Mouse (Mus musculus): ENCODE data around the gene Gm20388.

The Gm20388 gene

GRCm38 (mm10) chr8:122712411-122713156 is 2801.9 kb downstream of the Gm20388 start:
- no peak for DNase-seq (ENCODE audit: extremely low read depth, insufficient read length, low spot score)

- no peak for DNase-seq (ENCODE audit: extremely low read depth, insufficient read length, low spot score)
Observed at GRCm38 (mm10) chr8:122713157-122713518, 2802.5 kb downstream of the Gm20388 start.

- peak; percentile 35 for DNase-seq (ENCODE audit: extremely low read depth, insufficient read length, low spot score)
Observed at GRCm38 (mm10) chr8:122716566-122716965, 2805.9 kb downstream of the Gm20388 start.

GRCm38 (mm10) chr8:122717869-122718509 is 2807.3 kb downstream of the Gm20388 start:
- no peak for DNase-seq (ENCODE audit: extremely low read depth, insufficient read length, low spot score)

- no peak for DNase-seq (ENCODE audit: extremely low read depth, insufficient read length, low spot score)
Observed at GRCm38 (mm10) chr8:122718711-122719499, 2808.3 kb downstream of the Gm20388 start.

GRCm38 (mm10) chr8:122719500-122720065 is 2808.9 kb downstream of the Gm20388 start:
- no peak for DNase-seq (ENCODE audit: extremely low read depth, insufficient read length, low spot score)

GRCm38 (mm10) chr8:122720070-122720729 is 2809.6 kb downstream of the Gm20388 start:
- DNase-seq (ENCODE audit: extremely low read depth, insufficient read length, low spot score) = no peak

GRCm38 (mm10) chr8:122720811-122721640 is 2810.4 kb downstream of the Gm20388 start:
- DNase-seq (ENCODE audit: extremely low read depth, insufficient read length, low spot score) = no peak

- DNase-seq (ENCODE audit: extremely low read depth, insufficient read length, low spot score) = no peak
Observed at GRCm38 (mm10) chr8:122725187-122725586, 2814.5 kb downstream of the Gm20388 start.

- DNase-seq (ENCODE audit: extremely low read depth, insufficient read length, low spot score) = no peak
Observed at GRCm38 (mm10) chr8:122726789-122727188, 2816.1 kb downstream of the Gm20388 start.

- DNase-seq (ENCODE audit: extremely low read depth, insufficient read length, low spot score) = no peak
Observed at GRCm38 (mm10) chr8:122727412-122727811, 2816.8 kb downstream of the Gm20388 start.

GRCm38 (mm10) chr8:122728630-122729029 is 2818.0 kb downstream of the Gm20388 start:
- DNase-seq (ENCODE audit: extremely low read depth, insufficient read length, low spot score) = no peak

- DNase-seq (ENCODE audit: extremely low read depth, insufficient read length, low spot score) = no peak
Observed at GRCm38 (mm10) chr8:122735110-122735509, 2824.5 kb downstream of the Gm20388 start.

GRCm38 (mm10) chr8:122735542-122736473 is 2825.2 kb downstream of the Gm20388 start:
- no peak for DNase-seq (ENCODE audit: extremely low read depth, insufficient read length, low spot score)

- no peak for DNase-seq (ENCODE audit: extremely low read depth, insufficient read length, low spot score)
Observed at GRCm38 (mm10) chr8:122736623-122737022, 2826.0 kb downstream of the Gm20388 start.

- DNase-seq (ENCODE audit: extremely low read depth, insufficient read length, low spot score) = no peak
Observed at GRCm38 (mm10) chr8:122737071-122737470, 2826.4 kb downstream of the Gm20388 start.

- no peak for DNase-seq (ENCODE audit: extremely low read depth, insufficient read length, low spot score)
Observed at GRCm38 (mm10) chr8:122737886-122738285, 2827.2 kb downstream of the Gm20388 start.

- DNase-seq (ENCODE audit: extremely low read depth, insufficient read length, low spot score) = no peak
Observed at GRCm38 (mm10) chr8:122739102-122739725, 2828.6 kb downstream of the Gm20388 start.

Measured in 3134 (cell line).